Mouse (Mus musculus) lung, postnatal 36 days (tissue): ENCODE measurements at regions not wholly inside any gene's neighbourhood (a gene's known extent, or its start where the extent isn't known, plus 50 kb on each side); places are given as distances from the start of the nearest gene placed in this dataset.

Source experiments
- DNase-seq: peaks from one replicate; pipeline ENCODE4 v3.0.0; 2022; ENCODE audit warnings: mixed read lengths

GRCm38 (mm10) chr1:159034952-159035351 is 54.7 kb upstream of the Pappa2 start:
- peak; percentile 6 for DNase-seq

DNA sequence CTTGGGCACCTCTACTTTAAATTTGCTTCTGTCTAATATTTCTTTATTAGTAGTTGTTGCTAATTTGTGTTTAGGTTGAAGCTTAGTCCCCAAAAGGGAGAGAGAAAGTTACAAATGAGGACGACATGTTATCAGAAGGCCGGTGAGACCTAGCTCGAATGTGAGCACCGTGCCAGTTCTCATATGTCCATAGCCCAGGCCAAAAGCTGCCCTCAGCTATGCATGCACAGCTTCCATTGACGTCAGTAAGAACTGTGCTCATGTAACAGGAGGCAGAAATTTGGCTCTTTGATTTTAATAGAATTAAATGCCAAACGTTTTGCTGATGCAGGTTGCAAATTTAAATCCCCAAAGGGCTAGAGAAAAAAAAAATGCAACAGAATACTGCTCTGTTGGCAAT is 56.1 kb upstream of the Pappa2 start:
- DNase-seq, result no peak

DNA sequence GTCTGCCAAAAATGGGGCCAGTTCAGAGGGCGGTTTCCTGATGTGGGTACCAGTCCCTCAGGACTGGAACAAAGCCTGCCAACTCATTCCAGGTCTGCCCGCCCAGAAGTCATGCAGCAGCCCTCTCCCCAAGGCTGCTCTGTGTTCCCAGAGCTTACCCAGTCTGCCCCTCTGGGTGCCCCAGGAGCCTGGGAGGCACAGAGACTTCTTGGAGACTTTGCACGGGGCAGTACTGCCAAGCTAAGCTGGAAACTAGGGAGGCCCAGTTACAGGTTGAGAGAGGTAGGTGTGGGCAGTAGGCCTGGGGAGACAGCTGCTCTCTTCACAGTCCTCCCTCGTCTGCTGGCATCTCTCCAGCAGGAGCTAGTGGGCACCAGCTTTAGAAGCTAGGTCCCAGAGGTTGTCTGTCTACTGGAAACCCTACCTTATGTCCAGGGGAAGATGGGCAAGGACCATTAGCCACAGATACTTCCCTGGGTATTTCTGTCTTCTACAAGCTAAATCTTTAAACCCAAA is 65.6 kb upstream of the Pappa2 start:
- no peak for DNase-seq

DNA sequence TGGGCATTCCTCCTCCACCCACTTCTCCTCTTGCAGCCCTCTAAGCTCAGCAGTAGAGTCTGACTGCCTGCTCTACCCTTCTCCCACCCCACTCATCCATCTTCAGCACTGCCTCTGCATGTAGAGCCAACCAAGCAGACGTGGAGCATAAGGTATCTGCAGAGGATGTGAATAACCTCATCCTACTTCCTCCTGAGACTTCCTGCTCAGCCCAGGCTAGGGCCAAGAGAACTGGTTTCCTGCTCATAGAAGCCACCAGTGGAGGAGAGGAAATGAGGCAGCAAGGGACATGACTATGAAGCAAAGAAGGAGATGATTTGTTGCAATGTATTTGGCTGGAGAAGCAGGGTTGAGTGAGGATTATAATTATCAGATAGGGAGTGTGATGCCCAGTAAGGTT is 84.7 kb upstream of the Pappa2 start:
- DNase-seq, result no peak

DNA sequence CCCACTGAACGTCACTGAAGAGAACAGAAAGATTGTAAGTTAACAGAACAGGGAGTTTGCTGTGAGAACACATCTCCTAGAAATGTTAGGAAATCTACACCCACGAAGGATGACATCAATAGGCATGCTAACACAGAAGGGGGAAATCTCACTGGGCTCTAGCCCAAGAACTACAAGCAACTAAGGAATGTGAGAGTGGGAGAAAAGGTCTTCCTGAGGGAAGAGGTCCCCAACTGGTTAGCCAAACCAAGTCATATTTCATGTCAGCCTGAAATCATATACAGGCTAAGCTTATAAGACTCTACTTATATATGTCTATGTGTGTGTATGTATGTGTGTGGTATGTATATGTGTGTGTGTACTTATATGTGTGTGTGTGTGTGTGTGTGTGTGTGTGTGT is 118.9 kb upstream of the Pappa2 start:
- peak; percentile 1 for DNase-seq

- no peak for DNase-seq
Observed at GRCm38 (mm10) chr1:159122201-159122600, 109.9 kb upstream of the Cop1 start.

DNA sequence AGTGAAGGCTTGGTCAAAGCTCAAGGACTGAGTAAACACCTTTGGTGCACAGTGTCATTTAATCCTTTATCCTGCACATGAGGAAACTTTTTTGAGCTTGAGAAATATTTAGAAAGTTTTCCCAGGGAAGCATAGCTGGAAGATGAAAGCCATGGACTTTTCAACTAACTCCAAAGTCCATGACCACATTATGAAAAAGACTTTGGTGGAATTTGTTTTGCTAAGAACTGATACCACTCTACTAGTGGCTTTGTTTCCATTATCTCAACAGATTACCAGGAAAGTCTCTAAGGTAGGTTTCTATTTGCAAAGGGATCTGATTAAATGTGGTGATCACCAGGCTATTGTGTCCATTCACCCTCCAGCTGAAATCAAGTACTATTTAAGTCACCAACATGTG is 107.2 kb upstream of the Cop1 start:
- DNase-seq, result no peak

- DNase-seq, result peak; percentile 78
Observed at GRCm38 (mm10) chr1:159135301-159135700, 96.8 kb upstream of the Cop1 start.

DNA sequence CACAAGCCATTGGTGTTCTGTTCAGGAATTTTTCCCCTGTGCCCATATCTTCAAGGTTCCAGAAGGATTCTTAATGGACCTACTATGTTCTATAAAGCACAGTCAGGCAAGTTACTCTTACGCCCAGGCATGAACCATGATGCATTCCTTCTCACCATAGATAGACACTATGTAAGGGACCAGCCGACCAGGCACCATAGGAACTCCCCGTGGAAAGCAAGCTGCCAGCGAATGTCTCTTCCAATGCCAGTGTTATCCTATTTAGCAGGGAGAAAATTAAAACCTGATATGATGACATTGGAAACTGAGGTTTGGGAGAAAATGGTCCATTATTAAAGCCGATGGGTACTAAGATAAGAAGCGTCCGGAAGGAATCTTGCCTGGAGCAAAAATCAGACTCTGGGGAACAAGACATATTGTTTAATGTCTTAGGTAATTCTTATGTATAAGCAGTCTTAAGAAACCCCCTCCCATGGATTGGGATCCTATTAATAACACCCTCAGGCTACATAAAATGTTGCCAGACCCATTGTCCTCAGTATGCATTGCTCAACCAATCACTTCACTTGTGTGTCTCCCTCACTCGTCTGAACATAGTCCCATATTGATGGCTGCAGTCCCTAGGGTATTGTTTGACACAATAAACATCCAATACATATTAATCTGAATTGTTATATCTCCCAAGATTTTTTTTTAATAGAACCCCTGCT is 84.2 kb upstream of the Cop1 start:
- no peak for DNase-seq

GRCm38 (mm10) chr1:159148498-159149187 is 83.5 kb upstream of the Cop1 start:
- no peak for DNase-seq

DNA sequence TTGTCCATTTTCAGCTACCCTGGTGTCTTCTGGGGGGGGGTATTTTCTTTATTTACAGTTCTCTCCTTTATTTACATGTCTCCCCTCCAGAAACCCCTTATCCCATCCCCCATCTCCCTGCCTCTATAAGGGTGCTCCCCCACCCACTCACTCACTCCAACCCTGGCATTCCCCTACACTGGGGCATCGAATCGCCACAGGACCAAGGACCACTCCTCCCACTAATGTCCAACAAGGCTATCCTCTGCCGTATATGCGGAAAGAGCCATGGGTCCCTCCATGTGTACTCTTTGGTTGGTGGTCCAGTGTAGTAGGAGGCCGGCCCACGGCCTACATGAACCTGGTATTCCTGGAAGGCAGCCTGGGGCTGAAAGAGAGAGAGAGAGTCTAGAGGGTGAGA is 82.9 kb upstream of the Cop1 start:
- DNase-seq, result no peak

GRCm38 (mm10) chr1:159149721-159150120 is 82.4 kb upstream of the Cop1 start:
- no peak for DNase-seq

DNA sequence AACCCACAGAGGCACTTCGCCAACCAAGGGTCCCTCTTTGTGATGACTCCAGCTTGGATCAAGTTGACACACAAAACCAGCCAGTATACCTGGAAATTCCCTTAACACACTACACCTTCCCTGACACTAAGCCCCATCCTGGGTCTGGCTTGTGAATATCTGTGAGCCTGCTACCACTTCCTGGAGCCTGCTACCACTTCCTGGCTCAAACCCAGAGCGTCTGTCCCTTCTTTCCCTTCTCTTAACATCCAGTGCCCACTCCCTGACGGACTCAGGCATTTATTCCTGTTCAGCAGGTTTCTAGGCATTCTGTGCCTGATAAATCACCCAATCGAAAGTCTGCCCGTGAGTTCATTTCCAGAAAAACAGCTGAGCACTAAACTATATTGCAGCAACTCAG is 81.8 kb upstream of the Cop1 start:
- DNase-seq, result no peak

DNA sequence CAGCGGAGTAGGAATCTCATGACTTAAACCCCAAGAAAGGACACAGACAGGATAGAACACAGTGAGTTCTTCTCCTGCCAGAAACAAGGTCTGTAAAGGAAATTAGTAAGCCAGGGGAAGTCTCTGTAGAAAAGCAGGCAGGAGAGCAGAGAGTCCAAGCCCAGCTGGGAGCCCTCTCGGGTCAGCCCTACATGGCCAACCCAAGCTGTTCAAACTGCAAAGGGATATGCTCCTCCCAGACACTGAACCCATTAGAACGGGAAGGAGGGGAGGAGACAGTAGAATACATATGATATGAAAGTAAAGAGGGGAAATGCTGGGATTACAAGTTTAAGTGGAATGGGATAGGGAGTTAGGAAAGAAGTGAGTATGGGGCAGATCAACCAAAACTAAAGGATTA is 75.7 kb upstream of the Cop1 start:
- no peak for DNase-seq

- DNase-seq, result no peak
Observed at GRCm38 (mm10) chr1:159160035-159160960, 71.8 kb upstream of the Cop1 start.

- DNase-seq, result peak; percentile 76
Observed at GRCm38 (mm10) chr1:159163113-159163885, 68.8 kb upstream of the Cop1 start.

DNA sequence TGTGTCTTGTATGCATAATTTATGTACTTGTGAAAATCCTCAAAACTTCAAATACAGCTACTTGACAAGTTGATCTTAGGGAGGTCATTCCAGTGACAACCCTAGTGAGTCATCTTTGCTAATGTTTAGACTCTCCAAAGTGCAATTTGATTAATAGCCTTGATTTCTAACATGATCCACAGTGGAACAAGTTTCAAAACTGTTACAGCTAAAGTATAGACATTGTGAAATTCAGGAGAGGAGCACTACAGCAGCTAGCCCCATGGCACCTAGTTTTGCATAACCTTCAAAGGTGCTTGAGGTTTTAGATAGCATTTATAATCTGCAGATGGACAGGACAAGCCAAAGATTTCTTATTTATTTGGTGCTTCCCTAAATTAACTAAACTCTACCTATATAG is 50.1 kb upstream of the Cop1 start:
- DNase-seq, result no peak
